Mouse (Mus musculus): ENCODE data around the gene Ttll10. TPM values are rescaled to one million over a fixed set of nuclear protein-coding genes. Genes with fewer than 3 reads are reported as not detected.

Ttll10 gene
- total RNA-seq, 2 experiments from 2014 or later = 0.27 to 0.67 TPM

DNA sequence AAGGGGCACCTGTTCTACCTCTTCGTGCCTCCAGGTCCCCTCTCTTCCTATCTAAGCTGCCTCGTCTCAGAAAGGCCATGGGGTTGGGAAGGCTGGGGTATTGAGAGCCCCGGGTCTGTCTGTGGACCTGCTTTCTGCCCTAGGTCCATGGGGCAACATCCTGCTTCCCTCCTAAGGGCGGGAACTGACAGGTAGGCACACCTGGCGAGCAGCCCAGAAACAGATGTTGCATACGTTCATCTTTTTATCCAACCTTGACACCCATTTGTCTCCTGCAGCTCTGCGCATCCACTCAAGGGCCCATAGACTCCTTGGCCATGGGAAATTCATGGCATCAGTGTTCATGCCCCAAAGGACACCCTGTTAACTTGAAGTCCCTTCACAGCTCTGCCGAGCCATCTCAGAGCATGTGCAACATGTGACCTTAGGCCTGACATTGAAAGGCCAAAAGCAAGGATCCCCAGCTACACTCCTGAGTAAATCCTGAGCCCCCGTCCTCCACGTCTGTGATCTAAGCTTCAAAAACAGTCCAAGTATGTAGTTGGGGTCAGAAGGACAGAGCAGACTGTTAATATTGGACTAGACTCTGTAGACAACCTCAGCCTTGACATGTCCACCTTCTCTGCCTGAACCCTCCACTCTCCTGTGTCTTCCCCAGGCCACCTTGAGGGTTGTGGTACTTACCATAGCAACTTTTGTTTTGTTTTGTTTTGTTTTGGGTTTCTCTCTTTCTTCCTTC lies 6.1 kb upstream of the Ttll10 start:
- DNase-seq = no peak

- DNase-seq = no peak
Observed at GRCm38 (mm10) chr4:156064510-156064897, 5.3 kb upstream of the Ttll10 start.

GRCm38 (mm10) chr4:156063861-156064509 lies 4.8 kb upstream of the Ttll10 start:
- DNase-seq = no peak

DNA sequence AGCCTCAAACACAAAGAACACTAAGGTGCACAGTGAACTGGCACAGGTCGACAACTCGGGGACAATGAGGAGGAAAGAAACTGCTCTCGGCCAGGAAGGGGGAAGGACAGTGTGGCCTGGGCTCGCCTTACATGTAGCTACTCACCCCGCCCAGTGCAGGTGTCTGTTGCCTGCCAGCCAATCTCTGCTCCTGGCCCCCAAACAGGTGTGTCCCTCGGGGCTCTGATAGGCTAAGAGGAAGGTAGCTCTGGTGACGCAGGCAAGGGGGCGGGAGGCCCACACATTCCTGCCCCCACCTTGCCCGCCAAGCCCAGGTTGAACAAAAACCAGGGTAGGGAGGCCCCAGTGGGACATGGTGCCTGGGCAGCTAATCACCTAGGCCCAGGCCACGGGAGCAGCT lies 499 bp upstream of the Ttll10 start:
- DNase-seq = no peak

- no peak for DNase-seq
Observed at GRCm38 (mm10) chr4:156058826-156059225, 388 bp downstream of the Ttll10 start.

- no peak for DNase-seq
Observed at GRCm38 (mm10) chr4:156057702-156058101, 1.5 kb downstream of the Ttll10 start.

GRCm38 (mm10) chr4:156055173-156055572 lies 4.0 kb downstream of the Ttll10 start:
- no peak for DNase-seq

DNA sequence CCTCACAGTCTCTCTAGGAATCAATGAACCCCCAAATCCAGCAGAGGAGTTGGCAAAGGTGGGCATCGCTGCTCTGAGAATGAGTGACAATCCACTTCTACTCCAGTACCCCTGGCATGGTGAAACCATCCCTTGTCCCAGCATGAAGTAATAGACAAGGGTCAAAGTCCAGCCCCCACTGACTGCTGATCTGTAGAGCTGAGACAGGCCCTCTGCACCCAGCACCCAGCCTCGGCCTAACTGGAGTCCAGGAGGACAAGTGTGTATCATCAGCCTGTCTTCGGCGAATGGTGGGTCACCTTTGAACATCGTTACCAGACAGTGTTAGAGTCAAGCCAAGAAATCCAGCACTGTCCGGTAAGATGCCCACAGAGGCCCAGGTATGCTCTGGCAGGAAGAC lies 4.6 kb downstream of the Ttll10 start:
- DNase-seq = no peak

GRCm38 (mm10) chr4:156054130-156054529 lies 5.1 kb downstream of the Ttll10 start:
- DNase-seq = no peak

DNA sequence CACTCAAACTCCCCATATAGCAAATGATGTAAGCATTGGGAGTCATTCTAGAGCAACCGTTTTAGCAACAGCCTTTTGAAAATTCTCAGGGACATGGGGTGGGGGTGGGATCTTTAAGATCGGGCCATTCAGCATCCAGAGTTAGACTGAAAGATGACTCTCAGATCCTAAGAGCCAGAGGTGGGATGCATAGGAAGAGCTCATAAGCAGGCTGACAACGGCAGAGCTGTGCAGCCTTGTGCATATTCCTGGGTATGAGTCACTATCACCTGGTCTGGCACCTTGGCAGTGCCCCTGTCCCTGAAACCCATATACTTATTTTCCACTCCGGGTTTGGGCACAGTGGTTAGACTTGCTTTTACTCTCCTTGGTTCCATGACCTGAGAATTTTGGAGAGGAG lies 6.1 kb downstream of the Ttll10 start:
- no peak for DNase-seq

- peak; percentile 67 for DNase-seq
Observed at GRCm38 (mm10) chr4:156050391-156050980, 8.7 kb downstream of the Ttll10 start.

DNA sequence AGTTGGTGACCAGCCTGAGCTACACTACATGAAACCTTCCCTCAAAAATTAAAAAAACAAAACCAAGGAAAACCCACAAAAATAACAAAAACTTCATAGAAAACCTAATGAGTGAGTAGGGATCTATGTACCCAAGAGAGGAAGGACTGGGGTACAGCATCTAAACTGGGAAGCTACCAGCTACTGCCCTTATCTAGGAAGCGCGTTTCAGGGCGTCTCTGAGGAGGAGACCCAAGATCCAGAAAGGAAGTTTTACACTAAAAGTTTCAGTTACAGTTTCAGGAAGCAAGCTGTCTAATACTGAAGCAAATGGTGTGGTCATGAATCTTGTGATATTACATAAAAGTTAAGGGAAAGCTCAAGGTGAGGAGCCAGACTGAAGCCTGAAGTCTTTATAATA lies 9.4 kb downstream of the Ttll10 start:
- no peak for DNase-seq

- DNase-seq = no peak
Observed at GRCm38 (mm10) chr4:156044754-156045153, 14.5 kb downstream of the Ttll10 start.

DNA sequence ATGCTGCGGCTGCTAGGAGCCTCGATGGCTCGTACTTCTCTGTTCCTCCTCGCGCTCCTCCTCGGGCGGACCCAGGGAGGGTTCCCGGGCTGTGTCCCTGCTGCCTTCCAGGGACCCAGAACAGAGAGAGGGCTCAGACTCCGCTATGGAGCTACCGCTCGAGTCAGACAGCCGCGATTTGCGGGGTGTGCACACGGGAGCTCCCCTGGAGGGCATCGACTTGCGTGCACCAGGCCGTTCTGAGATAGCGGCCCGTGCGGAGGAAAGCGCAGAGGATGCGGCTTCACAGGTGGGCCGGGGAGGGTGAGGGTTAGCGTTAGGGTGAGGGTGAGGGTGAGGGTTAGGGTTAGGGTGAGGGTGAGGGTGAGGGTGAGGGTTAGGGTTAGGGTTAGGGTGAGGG lies 24.3 kb downstream of the Ttll10 start:
- no peak for DNase-seq

- DNase-seq = no peak
Observed at GRCm38 (mm10) chr4:156034301-156034700, 24.9 kb downstream of the Ttll10 start.

GRCm38 (mm10) chr4:156033476-156034119 lies 25.6 kb downstream of the Ttll10 start:
- DNase-seq = peak; percentile 62

DNA sequence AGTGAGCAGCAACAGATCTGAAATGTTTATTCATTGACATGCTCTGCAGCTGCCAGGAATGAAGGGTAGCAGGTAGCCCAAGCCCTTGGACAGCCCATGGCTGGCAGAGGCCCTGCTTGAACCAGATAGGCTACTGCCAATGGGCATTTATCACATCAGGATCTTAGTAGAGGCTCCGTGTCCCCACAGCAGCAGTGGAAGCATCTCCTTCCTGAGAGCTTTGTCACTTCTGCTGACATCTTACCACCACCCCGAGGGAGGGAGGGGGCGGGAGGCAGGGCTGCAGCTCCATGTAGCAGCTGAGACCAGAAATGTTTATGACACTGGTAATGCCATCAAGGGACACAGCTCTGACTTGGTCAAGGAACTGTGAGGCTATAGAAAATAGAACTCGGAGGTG lies 26.4 kb downstream of the Ttll10 start:
- peak; percentile 26 for DNase-seq

DNA sequence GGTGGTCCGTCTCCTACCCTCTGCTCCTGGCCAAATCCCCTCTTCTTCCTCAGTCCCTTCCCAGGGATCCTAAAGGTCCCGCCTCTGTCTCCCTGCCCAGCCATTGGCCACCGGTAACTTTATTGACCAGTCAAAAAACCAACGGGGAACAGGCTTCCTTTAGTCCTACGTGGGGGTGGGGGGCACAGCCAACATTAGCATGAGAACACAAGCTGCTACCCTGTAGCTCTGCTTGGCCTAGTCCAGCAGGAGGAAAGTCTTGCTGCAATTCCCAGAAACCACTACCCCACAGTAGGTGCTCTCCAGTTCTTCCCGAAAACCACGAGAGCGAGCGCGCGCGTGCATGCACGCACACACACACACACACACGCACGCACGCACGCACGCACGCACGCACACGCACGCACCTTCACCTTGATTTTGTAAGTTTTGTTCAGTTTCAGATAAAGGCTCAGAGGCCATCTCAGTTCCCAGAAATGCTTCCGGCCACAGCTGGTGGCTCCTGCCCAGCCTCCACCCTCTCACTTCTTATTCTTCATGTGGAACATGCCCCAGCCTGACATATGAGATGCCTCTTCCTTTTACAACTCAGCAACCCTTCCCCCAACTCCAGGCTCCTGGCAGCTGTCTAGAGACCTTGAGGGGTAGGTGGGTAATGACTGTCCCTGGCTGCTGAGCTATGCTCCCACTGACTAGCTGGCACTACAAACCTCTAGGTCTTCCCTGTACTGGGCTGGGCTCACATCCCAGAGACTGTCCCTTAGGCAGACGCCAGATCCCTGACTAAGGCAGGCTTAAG lies 27.4 kb downstream of the Ttll10 start:
- DNase-seq = peak; percentile 88

- no peak for DNase-seq
Observed at GRCm38 (mm10) chr4:156031255-156031592, 28.0 kb downstream of the Ttll10 start.

- DNase-seq = no peak
Observed at GRCm38 (mm10) chr4:156030651-156031118, 28.5 kb downstream of the Ttll10 start.

- no peak for DNase-seq
Observed at GRCm38 (mm10) chr4:156028580-156028979, 30.6 kb downstream of the Ttll10 start.

GRCm38 (mm10) chr4:156026013-156026412 lies 33.2 kb downstream of the Ttll10 start, which contains the start of gene Tnfrsf18:
TSS of gene Tnfrsf18 (plus strand) at chr4:156026164.
- DNase-seq = peak; percentile 54

Measured in adrenal gland, postnatal 10 days (tissue).